Mouse (Mus musculus): ENCODE measurements around the gene Slc20a1. TPM values are rescaled to one million over a fixed set of nuclear protein-coding genes. Genes with fewer than 3 reads are reported as not detected.

Slc20a1 gene
- 17.5 TPM for polyA plus RNA-seq (2014; fragmentation: Illumina TruSeq; extraction: RNeasy Lipid Tissue Mini Kit (QIAGEN cat#74804); ENCODE audit: low read depth, low replicate concordance)

GRCm38 (mm10) chr2:129198436-129199327, at the start of gene Slc20a1:
Slc20a1 (plus strand) TSS chr2:129198764.

Other genes with a start within 250 kb of the Slc20a1 start
- 3.1 TPM for gene Zc3h6, start 231.4 kb upstream of the Slc20a1 start, polyA plus RNA-seq (2014; fragmentation: Illumina TruSeq; extraction: RNeasy Lipid Tissue Mini Kit (QIAGEN cat#74804); ENCODE audit: low read depth, low replicate concordance)
- 8.3 TPM for gene Gm10762, start 231.0 kb upstream of the Slc20a1 start, polyA plus RNA-seq (2014; fragmentation: Illumina TruSeq; extraction: RNeasy Lipid Tissue Mini Kit (QIAGEN cat#74804); ENCODE audit: low read depth, low replicate concordance)
- not detected for gene Vinac1, start 150.6 kb upstream of the Slc20a1 start, polyA plus RNA-seq (2014; fragmentation: Illumina TruSeq; extraction: RNeasy Lipid Tissue Mini Kit (QIAGEN cat#74804); ENCODE audit: low read depth, low replicate concordance)
- gene Ttl, start 132.8 kb upstream of the Slc20a1 start, polyA plus RNA-seq (2014; fragmentation: Illumina TruSeq; extraction: RNeasy Lipid Tissue Mini Kit (QIAGEN cat#74804); ENCODE audit: low read depth, low replicate concordance), result 2.0 TPM
- gene Polr1b, start 97.8 kb upstream of the Slc20a1 start, polyA plus RNA-seq (2014; fragmentation: Illumina TruSeq; extraction: RNeasy Lipid Tissue Mini Kit (QIAGEN cat#74804); ENCODE audit: low read depth, low replicate concordance), result 2.2 TPM
- 6.2 TPM for gene Chchd5, start 69.1 kb upstream of the Slc20a1 start, polyA plus RNA-seq (2014; fragmentation: Illumina TruSeq; extraction: RNeasy Lipid Tissue Mini Kit (QIAGEN cat#74804); ENCODE audit: low read depth, low replicate concordance)
- 0.16 TPM for gene Ckap2l, start 98.4 kb downstream of the Slc20a1 start, polyA plus RNA-seq (2014; fragmentation: Illumina TruSeq; extraction: RNeasy Lipid Tissue Mini Kit (QIAGEN cat#74804); ENCODE audit: low read depth, low replicate concordance)
- gene Il1a, start 111.2 kb downstream of the Slc20a1 start, polyA plus RNA-seq (2014; fragmentation: Illumina TruSeq; extraction: RNeasy Lipid Tissue Mini Kit (QIAGEN cat#74804); ENCODE audit: low read depth, low replicate concordance), result 11.8 TPM
- gene Il1b, start 172.4 kb downstream of the Slc20a1 start, polyA plus RNA-seq (2014; fragmentation: Illumina TruSeq; extraction: RNeasy Lipid Tissue Mini Kit (QIAGEN cat#74804); ENCODE audit: low read depth, low replicate concordance), result 5.8 TPM